Mouse (Mus musculus): ENCODE results near the gene Fn1.

DNA sequence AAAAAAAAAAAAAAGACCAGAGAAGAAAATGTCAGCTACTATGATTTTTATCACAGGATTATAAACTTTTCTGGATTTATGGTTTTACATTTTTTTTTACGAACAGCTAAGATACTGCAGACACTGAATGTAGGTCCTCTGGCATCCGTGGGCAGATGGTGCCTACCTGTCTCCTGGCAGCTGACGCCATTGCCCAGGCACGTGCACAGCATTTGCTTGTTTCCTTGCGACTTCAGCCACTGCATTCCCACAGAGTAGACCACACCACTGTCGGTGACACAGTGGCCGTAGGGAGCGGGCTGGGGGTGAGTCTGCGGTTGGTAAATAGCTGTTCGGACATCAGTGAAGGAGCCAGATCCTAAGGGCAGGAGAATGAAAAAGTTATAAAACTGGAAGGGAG is 10.2 kb downstream of the Fn1 start:
- TF ChIP-seq CTCF (IDR thresholded peaks at IDR 0.05; ENCODE audit: control insufficient read depth, insufficient read depth, low read length) = no peak
- no peak for TF ChIP-seq POLR2A (IDR thresholded peaks at IDR 0.05; ENCODE audit: borderline replicate concordance, control insufficient read depth, low read depth, low read length)

Data from bone marrow, adult 2 months (tissue).